Mouse (Mus musculus) brain, embryonic 14.5 days (tissue): ENCODE measurements around the gene Rdh8. TPM values are rescaled to one million over a fixed set of nuclear protein-coding genes. Genes with fewer than 3 reads are reported as not detected.

ENCODE experiments used
- DNase-seq: peaks from one replicate; pipeline ENCODE4 v3.0.0-alpha.2; 2011; ENCODE audit warnings: low read depth
- CTCF ChIP-seq: fragments of 200-500 bp; IDR thresholded peaks from 2 replicates; pipeline ENCODE4 v1.5.1; 2012; ENCODE audit warnings: inconsistent platforms, mild to moderate bottlenecking, moderate library complexity, borderline replicate concordance; ENCODE audit not compliant: insufficient read depth, insufficient read length; ENCODE audit errors: extremely low read depth
- POLR2A ChIP-seq: fragments of 200-500 bp; IDR thresholded peaks from 2 replicates; pipeline ENCODE4 v1.6.1; 2012; ENCODE audit warnings: mild to moderate bottlenecking, inconsistent platforms, borderline replicate concordance; ENCODE audit not compliant: poor library complexity, insufficient read depth, insufficient read length, severe bottlenecking; ENCODE audit errors: extremely low read depth
- polyA plus RNA-seq: library from polyadenylated mRNA; depleted of rRNA; stranded (reverse); fragments of >200 nt; gene quantifications from 2 replicates; pipeline ENCODE4 v1.2.3, GENCODE M21; 2012

Gene Rdh8
- polyA plus RNA-seq, 1 experiment: not detected

DNA sequence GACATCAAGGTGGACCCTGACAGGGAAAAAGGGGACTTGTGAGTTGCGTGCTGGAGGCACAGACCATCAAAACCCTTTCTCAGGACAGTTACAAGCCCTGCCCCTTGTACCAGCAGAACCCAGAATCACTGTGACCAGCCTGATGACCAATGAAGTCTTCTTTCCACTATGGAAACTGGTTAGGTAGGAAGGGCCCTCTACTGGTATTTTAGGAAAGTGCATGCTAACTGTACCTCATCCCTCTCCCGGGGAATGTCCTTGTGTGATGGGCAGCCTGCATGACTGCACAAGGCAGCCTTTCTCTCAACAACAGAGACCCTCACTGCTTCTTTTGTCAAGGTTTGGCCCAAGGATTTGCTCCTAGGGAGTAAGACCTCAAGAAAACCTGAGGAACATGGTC, 24.4 kb downstream of the Rdh8 start:
- peak; percentile 24 for DNase-seq
- TF ChIP-seq CTCF (peak; percentile 47; the same call in 1 of the 2 replicates), POLR2A (no peak)

DNA sequence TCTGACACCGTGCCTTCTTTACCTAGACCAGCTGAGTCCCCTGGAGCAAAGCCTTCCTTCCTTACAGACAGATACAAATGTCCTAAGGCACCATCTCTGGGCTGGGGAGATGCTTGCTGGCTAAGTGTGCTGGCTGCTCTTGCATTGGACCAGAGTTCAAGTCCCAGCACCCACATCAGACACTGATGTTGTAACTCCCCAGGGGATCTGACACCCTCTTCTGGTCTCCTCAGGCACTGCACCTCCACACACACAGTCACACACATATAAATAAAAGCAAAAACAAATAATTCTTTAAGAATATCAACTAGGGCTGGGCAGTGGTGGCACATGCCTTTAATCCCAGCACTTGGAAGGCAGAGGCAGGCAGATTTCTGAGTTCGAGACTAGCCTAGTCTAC, 31.9 kb downstream of the Rdh8 start:
- TF ChIP-seq POLR2A (no peak), CTCF (no peak)
- DNase-seq: no peak

DNA sequence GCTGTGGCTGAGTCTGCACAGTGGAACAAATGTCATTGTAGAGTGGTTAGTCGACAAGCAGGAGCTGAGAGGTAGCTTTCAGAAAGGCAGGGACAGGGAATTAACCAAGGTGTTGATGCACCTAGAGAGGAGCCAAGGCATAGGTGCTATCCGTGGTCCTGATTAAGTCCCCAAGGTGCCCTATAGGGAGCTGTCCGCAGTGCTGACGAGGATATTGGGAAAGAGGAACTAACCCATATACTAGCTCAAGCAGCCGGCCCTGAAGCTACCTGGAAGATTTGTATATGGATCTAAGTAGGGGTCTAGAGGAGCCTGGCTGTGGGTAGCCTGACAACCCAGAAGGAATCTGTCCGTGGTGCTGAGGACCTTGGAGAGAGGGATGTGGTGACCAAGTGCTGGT, 38.8 kb downstream of the Rdh8 start:
- TF ChIP-seq CTCF: no peak
- TF ChIP-seq POLR2A: no peak
- DNase-seq: peak; percentile 22

DNA sequence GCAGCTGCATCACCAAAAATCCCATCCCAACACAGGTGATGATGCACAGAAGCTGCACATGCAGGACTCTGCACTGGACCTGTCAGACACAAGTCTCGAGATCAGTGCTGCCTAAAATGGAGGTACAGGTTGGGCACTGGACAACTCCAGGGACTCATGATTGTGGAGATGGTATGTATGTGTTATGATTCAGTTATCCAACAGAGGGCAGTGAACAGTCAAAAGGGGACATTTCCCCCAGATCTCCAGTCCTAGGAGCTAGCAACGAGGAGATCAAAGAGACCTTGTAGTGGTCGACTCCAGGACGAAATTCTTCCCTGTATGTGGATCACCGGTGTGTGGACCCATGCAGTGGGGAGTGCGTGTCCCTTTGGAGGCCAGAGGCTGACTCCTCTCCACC, 41.6 kb downstream of the Rdh8 start:
- TF ChIP-seq CTCF (0 out of 2 replicates have a peak, but pooled peaks have one; percentile 2), POLR2A (no peak)
- DNase-seq: no peak

DNA sequence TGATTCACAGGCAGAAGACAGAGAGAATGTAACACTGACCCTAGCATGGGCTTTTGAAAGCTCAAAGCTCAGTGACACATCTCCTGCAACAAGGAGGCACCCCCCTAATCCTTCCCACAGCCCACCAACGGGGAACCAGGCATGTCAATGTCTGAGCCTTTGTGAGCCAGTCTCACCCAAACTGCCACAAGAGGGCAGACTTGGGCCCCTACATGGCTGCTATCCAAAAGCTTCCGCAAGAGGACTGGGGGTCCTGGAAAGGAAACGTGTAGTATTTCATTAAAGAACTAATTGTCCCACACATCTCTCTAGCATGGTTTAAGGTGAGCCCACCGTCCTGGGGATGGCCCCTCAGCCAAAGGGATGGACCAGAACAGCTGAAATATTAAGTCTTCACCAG, 43.5 kb downstream of the Rdh8 start:
- no peak for TF ChIP-seq POLR2A
- peak; percentile 69 for TF ChIP-seq CTCF
- DNase-seq: peak; percentile 66

DNA sequence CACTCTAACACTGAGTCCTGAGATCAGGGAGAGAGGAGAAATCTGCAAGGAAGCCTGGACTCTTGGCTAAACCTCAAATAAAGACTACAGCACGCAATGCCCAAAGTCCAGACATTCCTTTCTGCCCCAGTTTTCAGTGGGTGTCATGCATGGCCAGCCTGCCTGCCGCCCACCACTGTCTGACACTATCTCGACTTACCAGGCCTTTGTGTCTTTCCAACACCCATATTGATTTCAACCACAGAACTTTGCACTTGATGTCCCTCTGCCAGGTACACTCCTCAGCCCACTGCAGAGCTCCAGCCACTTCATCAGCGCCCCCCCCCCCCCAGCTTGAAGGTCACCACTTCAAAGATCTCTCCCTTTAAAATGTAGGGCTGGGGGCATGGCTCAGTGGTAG, 43.9 kb downstream of the Rdh8 start:
- no peak for TF ChIP-seq CTCF
- TF ChIP-seq POLR2A: no peak

DNA sequence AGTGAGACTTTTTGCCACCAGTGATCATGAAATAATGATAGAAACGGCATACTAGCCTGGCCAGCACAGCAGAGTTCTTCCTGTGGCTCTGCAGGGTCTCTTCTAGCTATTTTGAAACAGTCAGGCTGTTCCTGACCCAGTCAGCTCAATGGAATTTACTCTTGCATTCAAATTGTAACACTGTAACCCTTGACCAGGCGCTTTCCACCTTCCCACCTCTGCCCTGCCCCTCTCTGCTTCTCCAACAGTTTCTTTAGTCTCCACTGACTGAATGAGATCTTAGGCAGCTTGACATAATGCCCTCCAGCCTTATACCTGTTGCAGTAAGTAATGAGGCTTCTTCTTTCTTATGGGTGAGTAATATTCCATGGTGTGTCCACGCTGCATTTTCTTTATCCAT, 48.6 kb downstream of the Rdh8 start:
- DNase-seq: no peak
- TF ChIP-seq CTCF: no peak
- TF ChIP-seq POLR2A: no peak

More for the DNA sequence above, 43.9 kb downstream of the Rdh8 start:
- no peak for DNase-seq

DNA sequence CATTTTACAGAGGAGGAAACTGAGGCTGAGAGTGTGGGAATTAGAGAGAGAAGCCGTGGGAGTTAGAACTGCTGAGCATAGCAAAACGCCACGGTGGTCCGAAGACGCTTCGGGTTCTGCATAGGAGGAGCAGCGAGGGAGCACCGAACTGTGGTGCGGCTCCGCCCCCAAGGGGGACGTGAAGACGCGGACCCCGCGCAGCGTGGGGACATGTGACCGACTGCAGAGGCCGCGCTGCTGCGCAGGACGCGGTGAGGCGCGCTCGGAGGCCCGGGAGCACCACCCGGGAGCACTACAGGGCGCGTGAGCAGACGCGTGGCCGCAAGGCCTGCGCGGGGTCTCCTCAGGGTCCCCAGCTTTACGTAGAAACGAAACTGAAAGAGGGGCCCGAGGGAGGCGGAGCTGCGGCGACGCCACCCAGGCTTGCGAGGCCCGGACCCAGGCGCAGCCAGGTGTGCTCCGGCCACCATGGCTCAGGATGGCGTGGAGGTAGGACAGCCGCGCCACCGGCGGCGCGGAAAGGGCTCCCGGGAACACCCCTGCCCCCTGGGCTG, 50.2 kb downstream of the Rdh8 start, which contains the start of gene A230050P20Rik:
Gene A230050P20Rik (plus strand): TSS at position 195 of the 554 bp plus-strand sequence.
- peak; percentile 15 for DNase-seq
- TF ChIP-seq CTCF: no peak
- TF ChIP-seq POLR2A: no peak

DNA sequence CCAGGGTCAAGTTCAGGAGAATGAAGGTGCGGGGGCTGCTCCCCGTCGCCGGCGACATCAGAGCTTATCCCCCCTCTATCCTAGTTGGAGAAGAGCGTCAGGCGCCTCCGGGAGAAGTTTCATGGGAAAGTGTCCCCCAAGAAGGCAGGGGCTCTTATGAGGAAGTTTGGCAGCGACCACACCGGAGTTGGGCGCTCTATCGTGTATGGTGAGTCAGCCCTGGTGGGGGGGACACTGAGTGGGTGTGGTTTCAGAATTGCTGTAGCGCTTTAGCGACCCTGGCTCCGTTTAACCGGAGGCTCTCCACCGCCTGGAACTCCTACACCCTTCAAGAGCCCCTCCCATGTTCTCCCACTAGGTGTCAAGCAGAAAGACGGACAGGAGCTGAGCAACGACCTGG, 50.9 kb downstream of the Rdh8 start:
- TF ChIP-seq POLR2A (no peak), CTCF (no peak)
- no peak for DNase-seq

DNA sequence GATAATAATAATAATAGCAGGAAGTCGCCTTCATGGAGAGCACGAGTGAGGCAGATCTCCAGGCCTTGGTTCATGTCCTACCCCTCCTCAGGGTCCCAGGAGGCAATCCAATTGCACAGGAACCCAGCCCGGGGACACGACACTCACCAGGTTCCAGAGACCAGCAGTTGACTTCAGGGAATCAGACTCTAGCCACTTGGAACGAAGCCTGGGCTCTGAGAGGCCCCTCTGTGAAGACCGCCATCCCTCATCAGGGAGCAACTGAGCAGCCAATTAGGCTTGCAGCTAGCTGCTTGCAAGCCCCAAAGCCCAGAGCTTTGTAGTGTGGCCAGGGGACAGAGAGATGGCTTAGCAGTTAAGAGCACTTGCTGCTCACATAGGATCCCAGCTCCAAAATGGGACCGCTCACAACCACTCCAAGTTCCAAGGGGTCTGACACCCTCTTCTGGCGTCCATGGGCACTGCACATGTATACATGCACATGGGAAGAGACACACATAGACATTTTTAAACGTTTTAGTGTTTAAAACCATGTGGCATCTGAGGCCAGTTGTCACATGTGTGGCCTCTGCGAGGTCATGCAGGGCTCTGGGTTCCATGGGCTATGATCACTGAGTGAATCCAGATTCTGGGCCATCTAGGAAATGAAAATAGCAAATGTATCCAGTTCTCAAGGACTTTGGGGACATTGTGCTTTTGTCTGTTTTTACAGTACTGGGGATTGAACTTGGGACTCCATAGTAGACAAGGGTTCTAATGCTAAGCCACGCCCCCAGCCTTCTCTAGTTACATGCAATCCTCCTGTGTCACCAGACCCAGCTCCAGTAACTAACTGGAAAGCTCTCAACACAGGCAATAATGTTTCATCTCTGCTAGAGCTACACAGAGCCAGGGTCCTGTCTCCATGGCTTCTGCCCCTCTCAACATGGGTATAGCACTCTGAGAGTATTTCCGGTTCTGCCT, 52.2 kb downstream of the Rdh8 start:
- TF ChIP-seq POLR2A (no peak), CTCF (no peak)
- DNase-seq: no peak

DNA sequence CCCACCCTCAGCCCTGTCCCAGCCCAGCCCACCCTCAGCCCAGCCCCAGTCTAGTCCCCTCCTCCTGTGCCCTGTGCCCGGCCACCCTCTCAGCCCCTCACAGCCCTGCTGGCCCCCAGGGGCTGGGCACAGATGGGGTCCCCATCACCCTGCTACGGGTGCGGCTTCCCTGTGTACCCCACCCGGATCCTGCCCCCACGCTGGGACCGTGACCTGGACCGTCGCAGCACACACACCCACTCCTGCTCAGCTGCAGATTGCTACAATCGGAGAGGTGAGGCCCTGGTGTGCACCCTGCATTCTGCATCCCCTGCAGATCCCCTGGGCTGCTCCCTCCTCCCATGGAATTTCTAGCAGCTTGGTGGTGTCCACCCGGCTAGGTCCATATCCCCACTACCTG, 54.7 kb downstream of the Rdh8 start:
- TF ChIP-seq CTCF (no peak), POLR2A (no peak)
- DNase-seq: no peak
